Mouse (Mus musculus) kidney, postnatal 14 days (tissue): ENCODE measurements around the gene Fgf18.

Experiments
- DNase-seq: peaks from one replicate; pipeline ENCODE4 v3.0.0; 2022; ENCODE audit warnings: mixed read lengths

Fgf18 gene

GRCm38 (mm10) chr11:33110111-33110510 lies 37.1 kb downstream of the Fgf18 start:
- no peak for DNase-seq

DNA sequence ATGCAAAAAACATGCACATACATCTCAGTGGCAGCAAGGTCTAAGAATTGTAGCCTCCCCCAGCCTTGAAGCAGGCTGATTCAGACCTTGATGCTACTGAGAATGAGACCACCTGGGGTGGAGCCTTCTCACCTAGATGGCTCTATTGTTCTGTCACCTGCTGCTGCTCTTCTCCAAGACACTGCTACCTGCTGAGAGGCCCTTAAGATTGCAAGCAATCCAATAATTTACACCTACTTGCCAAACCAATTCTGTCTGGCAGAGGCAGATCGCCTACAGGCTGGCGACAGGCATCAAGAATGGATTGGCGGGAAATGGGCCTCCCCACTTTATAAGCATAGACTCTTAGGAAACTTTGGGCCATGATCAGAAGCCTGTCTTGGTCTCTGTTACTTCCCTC lies 39.7 kb downstream of the Fgf18 start:
- no peak for DNase-seq

DNA sequence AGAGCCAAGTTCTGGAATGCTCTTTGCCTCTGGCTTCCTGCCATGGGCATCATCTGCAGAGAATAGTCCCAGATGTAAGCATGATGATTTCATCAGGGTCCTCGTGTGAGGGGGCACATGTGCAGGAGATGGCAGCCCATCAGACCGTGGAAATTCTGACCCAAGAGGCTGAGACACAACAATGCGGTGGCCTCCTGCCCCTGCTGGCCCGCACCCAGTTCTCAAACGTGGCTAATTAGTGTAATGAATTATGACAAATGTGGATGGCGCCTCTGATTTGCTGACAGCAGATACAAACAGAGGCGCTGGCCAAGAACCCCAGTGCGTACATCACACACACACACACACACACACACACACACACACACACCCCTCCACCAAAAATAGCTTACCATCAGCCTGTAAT lies 42.3 kb downstream of the Fgf18 start:
- DNase-seq, result no peak

DNA sequence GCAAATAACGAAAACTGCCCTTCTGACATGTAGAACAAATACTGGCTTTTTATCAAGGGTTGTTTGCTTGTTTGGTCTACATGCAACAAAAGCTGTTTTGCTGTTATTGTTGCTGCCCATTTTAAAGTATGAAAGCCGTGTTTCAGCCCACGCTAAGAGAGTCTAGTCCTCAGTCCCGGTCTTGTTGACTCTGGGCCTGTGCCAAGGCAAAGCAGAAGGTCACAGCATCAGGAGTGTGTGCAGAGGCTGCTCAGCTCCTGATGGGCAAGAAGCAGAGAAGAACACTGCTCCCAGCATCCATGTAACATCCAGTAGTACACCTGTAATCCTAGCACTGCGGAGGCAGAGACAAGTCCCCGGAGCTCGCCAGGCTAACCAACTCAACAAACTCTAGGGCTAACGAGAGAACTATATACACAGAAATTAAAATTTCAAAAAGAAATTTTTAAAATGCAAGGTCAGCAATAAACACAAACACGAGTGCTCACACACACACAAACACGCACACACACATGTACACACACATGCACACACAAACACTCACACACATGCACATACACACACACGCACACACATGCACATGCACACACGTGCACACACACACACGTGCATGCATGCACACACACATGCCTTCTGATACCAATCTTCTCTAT lies 43.8 kb downstream of the Fgf18 start:
- DNase-seq, result no peak

GRCm38 (mm10) chr11:33100027-33100507 lies 47.1 kb downstream of the Fgf18 start:
- DNase-seq, result no peak

DNA sequence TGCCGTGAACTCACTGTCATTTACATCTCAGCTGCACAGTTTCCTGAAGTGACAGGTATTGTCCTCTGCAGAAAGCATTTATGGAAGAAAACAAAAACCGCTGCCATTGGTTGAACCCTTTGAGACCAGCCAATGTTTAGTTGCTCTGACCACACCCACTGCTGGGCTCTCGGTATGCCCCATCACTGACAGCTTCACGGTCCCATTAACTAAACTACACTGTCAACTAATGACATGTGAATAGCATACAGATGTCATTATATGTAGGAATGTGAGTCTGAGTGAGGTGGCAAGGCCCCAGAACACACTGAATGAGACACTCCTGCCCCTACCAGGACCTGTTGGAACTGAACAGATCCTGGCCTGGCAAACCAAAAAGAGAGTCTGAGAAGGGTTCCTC lies 47.8 kb downstream of the Fgf18 start:
- DNase-seq, result no peak

DNA sequence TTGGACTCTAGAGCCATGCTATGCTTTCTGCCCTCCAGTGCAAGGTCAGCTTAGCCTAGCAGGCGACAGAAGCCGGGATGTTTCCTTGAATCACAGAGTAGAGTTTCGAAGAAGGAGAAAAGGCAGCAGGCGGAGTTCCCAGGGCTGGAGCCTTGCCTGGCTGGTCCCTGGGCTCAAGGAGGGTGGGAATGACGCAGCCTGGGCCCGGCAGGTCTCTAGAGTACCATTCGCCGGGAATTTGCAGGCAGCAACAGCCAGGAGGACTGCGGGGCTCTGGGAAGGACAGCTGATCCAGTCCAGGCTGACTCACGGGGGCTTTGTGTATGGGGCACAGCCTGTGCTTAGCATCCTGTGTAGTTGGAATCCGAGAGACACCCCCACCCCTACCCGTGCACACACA lies 48.8 kb downstream of the Fgf18 start:
- no peak for DNase-seq

DNA sequence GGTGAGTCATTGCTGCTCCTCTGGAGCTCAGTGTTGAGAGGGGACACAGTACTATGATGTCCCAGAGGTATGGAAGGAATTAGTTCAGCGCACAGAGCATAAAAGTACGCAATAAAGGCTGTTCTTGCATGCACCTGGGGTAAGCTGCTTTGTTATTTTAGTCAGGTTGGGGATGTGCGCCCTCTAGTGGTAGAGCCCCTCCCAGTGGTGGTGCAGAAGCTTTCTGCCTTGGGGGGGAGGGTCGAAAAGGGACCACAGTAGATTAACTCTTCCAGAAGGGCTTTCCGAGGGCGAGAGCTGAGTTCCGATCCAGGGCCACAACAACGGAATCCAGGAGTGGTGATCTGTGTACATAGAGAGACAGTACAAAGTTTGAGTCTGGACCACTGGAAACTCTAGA lies 49.3 kb downstream of the Fgf18 start:
- DNase-seq, result peak; percentile 46

DNA sequence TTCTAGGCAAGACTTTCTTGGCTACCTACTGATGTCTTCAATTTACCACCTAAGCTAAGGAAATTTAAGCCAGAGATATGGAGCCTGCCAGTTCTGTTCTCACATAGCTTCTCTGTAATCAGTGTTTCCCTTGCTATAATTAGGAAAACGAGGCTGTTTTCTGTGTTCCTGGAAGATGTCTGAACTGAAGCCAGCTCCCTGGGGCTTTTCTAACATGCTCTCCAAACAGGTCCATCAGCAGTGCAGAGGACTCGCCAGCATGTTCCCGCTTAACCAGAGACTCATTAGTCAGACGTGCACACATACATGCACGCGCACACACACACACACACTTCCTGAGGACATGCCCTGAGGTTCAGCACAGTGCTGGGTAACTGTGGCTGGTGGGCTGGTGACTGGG lies 57.3 kb downstream of the Fgf18 start:
- DNase-seq, result no peak

GRCm38 (mm10) chr11:33088181-33088580 lies 59.0 kb downstream of the Fgf18 start:
- no peak for DNase-seq

DNA sequence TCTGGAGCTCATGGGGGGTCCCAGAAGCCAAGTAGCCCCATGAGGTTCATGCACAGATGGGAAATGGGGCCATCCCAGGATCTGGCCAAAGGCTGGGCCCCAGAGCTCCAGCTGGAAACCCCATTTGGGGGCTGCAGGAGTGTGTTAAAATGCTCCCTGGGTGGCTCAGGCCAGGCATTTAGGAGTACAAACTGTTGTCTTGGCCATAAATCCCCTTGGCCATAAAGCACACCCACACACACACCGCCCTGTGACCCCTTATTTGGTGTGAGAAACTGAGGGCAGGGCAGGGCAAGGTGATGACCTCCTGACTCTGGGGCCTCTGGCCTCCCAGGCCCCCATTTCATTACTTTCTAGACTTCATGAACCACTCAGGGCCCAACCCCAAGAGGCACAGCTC lies 61.2 kb downstream of the Fgf18 start:
- no peak for DNase-seq

DNA sequence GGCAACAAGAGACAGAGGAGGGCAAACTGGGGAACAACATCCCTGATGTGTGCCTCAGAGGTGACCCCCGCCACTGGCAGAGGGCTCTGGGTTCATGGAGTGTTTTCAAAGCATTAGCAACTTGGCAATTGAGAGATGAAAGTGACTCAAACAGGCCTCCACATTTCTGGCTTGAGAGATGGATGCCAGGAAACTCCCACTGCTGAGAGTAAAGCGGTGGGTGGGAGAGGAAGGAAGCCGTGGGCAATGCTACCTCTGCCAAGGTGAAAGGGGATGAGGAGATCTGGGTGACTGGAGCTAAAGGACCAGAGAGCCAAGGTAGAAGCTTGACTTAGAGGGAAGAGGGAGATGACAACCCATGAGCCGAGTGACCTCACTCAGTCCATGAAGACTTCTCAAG lies 61.7 kb downstream of the Fgf18 start:
- no peak for DNase-seq

GRCm38 (mm10) chr11:33085054-33085453 lies 62.1 kb downstream of the Fgf18 start:
- no peak for DNase-seq

DNA sequence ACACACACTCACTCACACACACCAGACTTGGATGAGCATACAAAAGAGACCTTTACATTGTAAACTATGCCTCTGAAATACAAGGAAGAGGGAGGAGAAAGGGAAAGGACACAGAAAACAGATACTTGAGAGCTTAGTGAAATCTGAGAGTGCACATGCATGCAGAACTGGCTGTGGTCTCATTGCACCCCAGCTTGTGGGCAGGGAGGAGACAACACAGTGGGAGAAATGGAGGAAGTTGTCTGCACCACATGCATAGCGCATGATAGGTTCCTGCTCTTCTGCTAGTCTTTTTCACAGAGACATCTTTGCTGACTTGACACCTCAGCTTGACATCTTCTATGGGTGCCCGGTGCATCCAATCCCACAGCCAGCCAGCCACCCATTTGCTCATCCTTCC lies 63.2 kb downstream of the Fgf18 start:
- DNase-seq, result no peak

DNA sequence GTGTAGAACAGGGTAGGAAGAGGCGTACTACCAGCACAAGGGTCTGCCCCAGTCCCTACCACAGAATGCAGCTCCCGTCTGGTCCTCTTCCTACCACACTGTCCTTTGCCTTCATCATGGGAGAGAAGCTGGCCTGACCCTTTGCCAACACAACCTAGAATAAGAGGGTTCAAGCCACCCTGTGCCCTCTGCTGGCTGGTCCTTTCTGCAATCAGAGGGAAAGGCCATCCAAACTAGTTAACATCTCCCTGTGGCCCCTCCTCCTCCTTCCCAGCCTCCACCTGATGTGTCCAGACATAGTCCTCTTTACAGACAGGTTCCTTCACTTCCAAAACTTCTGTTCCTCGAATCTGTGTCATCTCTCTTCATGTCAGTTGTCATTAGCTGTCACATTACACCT lies 66.0 kb downstream of the Fgf18 start:
- no peak for DNase-seq

DNA sequence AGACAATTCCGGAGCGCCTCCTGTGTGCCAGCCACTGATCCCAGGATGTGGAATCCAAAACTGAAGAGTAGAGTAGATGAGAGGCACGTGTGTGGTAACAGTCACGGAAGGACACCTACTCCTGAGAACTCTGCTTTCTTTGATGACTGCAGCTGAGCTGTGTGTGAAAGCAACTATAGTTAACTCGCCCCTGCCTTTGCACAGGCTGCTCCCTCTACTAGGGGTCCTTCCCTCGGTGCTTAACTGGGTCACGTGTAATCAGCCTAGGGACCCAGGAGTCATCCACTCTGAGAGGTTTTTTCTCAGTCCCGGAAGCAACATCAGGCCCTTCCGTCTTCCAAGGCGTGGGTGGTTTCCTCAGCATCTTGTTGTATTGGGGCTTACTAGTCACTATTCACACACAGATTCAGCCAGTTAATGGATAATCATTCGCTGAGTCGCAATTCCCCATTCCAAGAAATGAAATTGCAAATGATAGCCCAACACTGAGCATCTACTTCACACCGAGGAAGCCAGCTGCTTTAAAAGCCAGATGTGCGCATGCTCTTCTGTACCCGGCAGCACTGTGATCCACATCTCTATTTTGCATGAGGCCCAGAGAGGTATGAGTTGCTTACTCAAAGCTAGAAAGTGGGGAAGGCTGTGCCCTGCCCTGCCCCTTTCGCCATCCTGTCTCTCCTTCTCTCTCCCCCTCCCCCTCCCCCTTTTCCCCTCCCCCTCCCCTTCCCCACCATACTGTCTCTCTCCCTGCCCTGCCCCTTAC lies 67.0 kb downstream of the Fgf18 start:
- DNase-seq, result no peak

DNA sequence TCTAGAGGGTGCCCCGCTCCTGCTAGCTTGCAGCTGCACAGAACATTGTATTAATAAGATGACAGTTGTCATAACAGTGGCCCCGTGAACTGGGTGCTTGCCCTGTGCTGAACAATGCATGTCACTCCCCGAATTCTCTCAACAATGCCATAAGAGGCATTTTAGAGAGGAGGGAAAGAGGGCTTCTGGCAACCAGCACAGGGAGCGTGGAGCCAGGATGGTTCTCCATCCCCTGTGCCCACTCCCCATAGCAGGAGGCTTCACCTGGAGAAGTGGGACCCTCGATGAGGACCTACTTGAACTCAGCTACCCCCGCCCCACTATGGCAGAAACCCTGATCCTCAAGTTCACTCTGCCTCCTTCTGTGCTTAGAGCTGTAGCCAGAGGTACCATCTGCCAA lies 67.8 kb downstream of the Fgf18 start:
- DNase-seq, result no peak

GRCm38 (mm10) chr11:33078036-33078435 lies 69.2 kb downstream of the Fgf18 start:
- peak; percentile 65 for DNase-seq

GRCm38 (mm10) chr11:33075293-33075692 lies 71.9 kb downstream of the Fgf18 start:
- DNase-seq, result peak; percentile 19

DNA sequence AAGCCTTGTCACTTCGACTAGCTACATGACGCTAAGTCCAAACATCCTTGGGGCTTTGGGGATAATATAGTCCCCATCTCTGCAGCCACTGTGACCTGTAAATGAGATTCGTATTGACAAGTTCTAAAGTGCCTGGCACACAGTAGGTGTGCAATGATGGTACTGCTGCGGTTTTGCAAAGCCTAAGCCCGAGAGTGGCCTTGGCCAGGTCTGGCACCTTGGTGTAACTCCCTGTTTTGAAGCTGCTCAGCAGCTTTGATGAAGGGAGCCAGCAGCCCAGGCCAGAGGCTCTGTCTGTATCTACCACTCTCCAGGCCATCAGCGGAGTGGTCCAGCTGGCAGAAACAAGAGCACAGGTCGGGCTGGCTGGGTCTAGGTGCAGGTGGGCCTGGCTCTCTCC lies 72.7 kb downstream of the Fgf18 start:
- no peak for DNase-seq

DNA sequence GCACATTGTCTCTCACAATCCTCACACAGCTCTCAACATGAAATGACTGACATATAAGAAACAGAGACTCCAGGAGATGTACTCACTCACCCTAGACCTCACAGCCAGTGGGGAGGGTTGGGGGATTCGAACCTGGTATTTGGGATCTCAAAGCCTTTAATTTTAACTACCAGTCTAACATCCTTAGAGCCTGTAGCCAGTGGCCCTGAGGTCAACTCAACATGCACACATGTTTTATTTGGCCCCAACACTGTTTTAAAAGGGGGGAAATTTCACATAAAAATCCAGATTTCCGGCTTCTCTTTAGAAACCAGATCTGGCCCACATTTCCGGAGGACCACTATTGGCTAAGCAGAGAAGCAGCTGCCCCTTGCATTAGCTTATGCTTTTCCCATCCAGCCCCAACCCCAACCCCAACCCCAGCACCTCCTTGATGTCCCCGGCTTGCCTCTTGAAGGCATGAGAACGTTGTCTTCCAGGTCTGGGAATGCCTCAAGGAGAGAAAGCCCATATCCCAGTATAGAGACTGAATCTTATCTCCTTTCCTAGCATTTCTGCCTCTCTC lies 75.8 kb downstream of the Fgf18 start:
- peak; percentile 27 for DNase-seq

GRCm38 (mm10) chr11:33070520-33070919 lies 76.7 kb downstream of the Fgf18 start:
- DNase-seq, result no peak
